ENCODE assay signal across 8 mouse cellular contexts in the genomic region with DNA sequence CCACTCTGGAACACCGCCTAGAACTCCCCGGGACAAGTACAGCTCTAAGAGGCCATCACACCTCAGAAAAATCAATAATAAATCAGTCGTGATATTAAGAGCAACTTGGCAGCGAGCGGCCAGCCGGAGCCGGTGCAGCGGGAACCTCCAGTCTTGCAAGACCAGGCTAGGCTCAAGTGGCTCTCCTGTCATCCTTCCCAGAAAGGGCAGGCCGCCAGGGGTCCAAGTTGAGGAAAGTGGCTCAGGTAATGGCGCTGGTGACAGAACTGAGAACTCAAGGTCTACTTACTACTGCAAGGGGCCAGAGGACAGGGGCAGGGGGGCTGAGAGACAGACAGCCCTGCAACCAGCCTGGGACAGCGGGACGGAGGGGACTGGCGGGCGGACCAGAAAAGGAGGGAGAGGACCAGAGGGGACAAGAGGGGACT. TPM values are rescaled to one million over a fixed set of nuclear protein-coding genes. Genes with fewer than 3 reads are reported as not detected.
DNase-seq lines count a peak whose midpoint lies in the region; ATAC-seq and TF ChIP-seq lines count a peak whose summit lies in the region.

No protein-coding gene starts in this region.

- no peak for TF ChIP-seq POLR2A in ES-Bruce4 (IDR thresholded peaks at IDR 0.05; ENCODE audit: insufficient read depth, low read length)

- ATAC-seq in embryonic facial prominence, embryonic 11.5 days (replicated peaks; ENCODE audit: insufficient number of reproducible peaks, low FRiP score, low TSS enrichment, low read depth) = peak; percentile 41; the same call in 1 of the 2 replicates
- no peak for ATAC-seq in heart, postnatal 0 days (ENCODE audit: insufficient read depth, low read depth)
- peak; percentile 18; the same call in 1 of the 2 replicates for ATAC-seq in stomach, embryonic 16.5 days (ENCODE audit: insufficient read depth, low FRiP score)

- DNase-seq in adrenal gland, postnatal 10 days = peak; percentile 71
- peak; percentile 36 for DNase-seq in embryonic facial prominence, embryonic 11.5 days (ENCODE audit: low spot score)
- peak; percentile 21 for DNase-seq in heart, postnatal 0 days (ENCODE audit: low spot score)
- peak; percentile 35 to 65 for DNase-seq in kidney, postnatal 36 days
- DNase-seq in c-Kit-positive CD71-positive TER-119-positive erythroid progenitor cells, embryonic 14.5 days (ENCODE audit: low spot score) = no peak

- H3K4me2 ChIP-seq in embryonic facial prominence, embryonic 11.5 days (ENCODE audit: low read depth, low read length) = peak overlapping the region; percentile 72
- peak overlapping the region; percentile 67 for H3K4me2 ChIP-seq in heart, postnatal 0 days (ENCODE audit: low read depth, low read length)
- H3K4me2 ChIP-seq in stomach, embryonic 16.5 days (ENCODE audit: low read depth, low read length) = peak overlapping the region; percentile 76

- no peaks in the 10 kb centered on the region for H3K4me1 ChIP-seq in ES-Bruce4 (ENCODE audit: control insufficient read depth, insufficient read depth, low read length)
- H3K4me1 ChIP-seq in embryonic facial prominence, embryonic 11.5 days (ENCODE audit: control insufficient read depth, insufficient read depth, low read length) = peaks cover 3% of the 10 kb centered on the region; the same call in 1 of the 2 replicates
- peaks cover 27% of the 10 kb centered on the region for H3K4me1 ChIP-seq in heart, postnatal 0 days (ENCODE audit: control insufficient read depth, insufficient read depth)
- peaks cover 12% of the 10 kb centered on the region for H3K4me1 ChIP-seq in stomach, embryonic 16.5 days (ENCODE audit: control insufficient read depth, insufficient read depth, low read length)

- H3K9me3 ChIP-seq in ES-Bruce4 (replicated peaks; ENCODE audit: control insufficient read depth, insufficient read depth, low read length, poor library complexity, severe bottlenecking) = no peaks in the 10 kb centered on the region
- H3K9me3 ChIP-seq in embryonic facial prominence, embryonic 11.5 days (replicated peaks; ENCODE audit: control insufficient read depth, low read length) = no peaks in the 10 kb centered on the region
- H3K9me3 ChIP-seq in heart, postnatal 0 days (replicated peaks; ENCODE audit: control insufficient read depth, low read length) = no peaks in the 10 kb centered on the region
- H3K9me3 ChIP-seq in stomach, embryonic 16.5 days (replicated peaks; ENCODE audit: control insufficient read depth, low read length) = no peaks in the 10 kb centered on the region

- TF ChIP-seq EP300 in ES-Bruce4 (IDR thresholded peaks at IDR 0.05; ENCODE audit: insufficient read depth, low read depth, low read length) = no peak
- TF ChIP-seq EP300 in heart, postnatal 0 days (IDR thresholded peaks at IDR 0.05; ENCODE audit: low read depth) = no peak

- TF ChIP-seq CTCF in ES-Bruce4 (IDR thresholded peaks at IDR 0.05; ENCODE audit: low read depth, low read length) = no peak
- no peak for TF ChIP-seq CTCF in heart, postnatal 0 days (IDR thresholded peaks at IDR 0.05; ENCODE audit: low read depth)

- WGBS in embryonic facial prominence, embryonic 11.5 days = 6% methylated on average over 14 of the region's 14 CpGs
- WGBS in heart, postnatal 0 days = 1% methylated on average over 13 of the region's 14 CpGs
- 9% methylated on average over 14 of the region's 14 CpGs for WGBS in macrophage (ENCODE audit: missing documents)
- WGBS in stomach, embryonic 16.5 days = under 1% methylated on average over 14 of the region's 14 CpGs

- peaks cover 13% of the 10 kb centered on the region; the same call in 1 of the 2 replicates for H3K79me2 ChIP-seq in macrophage (ENCODE audit: inconsistent target)

- no peaks in the 10 kb centered on the region for H3K27me3 ChIP-seq in ES-Bruce4 (ENCODE audit: control insufficient read depth, insufficient read depth, low read length, poor library complexity, severe bottlenecking)
- no peaks in the 10 kb centered on the region; the same call in 1 of the 2 replicates for H3K27me3 ChIP-seq in embryonic facial prominence, embryonic 11.5 days (ENCODE audit: control insufficient read depth, insufficient read depth, low read length)
- no peaks in the 10 kb centered on the region for H3K27me3 ChIP-seq in heart, postnatal 0 days (ENCODE audit: control insufficient read depth, insufficient read depth, low read length)
- H3K27me3 ChIP-seq in stomach, embryonic 16.5 days (ENCODE audit: control insufficient read depth, insufficient read depth, low read length) = no peaks in the 10 kb centered on the region

- H3K9ac ChIP-seq in ES-Bruce4 (ENCODE audit: low read depth, poor library complexity, severe bottlenecking) = peak overlapping the region; percentile 56
- peak overlapping the region; percentile 74 for H3K9ac ChIP-seq in embryonic facial prominence, embryonic 11.5 days (replicated peaks; ENCODE audit: low read length)
- H3K9ac ChIP-seq in heart, postnatal 0 days (replicated peaks; ENCODE audit: low read depth, low read length) = peak overlapping the region; percentile 72
- peak overlapping the region; percentile 75 for H3K9ac ChIP-seq in stomach, embryonic 16.5 days (ENCODE audit: low read length)

- H3K36me3 ChIP-seq in ES-Bruce4 (ENCODE audit: control insufficient read depth, insufficient read depth, low read length, poor library complexity, severe bottlenecking) (no peaks in the 10 kb centered on the region), macrophage (ENCODE audit: inconsistent target) (no peaks in the 10 kb centered on the region)
- H3K36me3 ChIP-seq in embryonic facial prominence, embryonic 11.5 days (replicated peaks; ENCODE audit: control insufficient read depth, insufficient read depth, low read depth, low read length) = no peaks in the 10 kb centered on the region
- no peaks in the 10 kb centered on the region; the same call in 1 of the 2 replicates for H3K36me3 ChIP-seq in heart, postnatal 0 days (replicated peaks; ENCODE audit: control insufficient read depth, insufficient read depth, low read length)
- H3K36me3 ChIP-seq in stomach, embryonic 16.5 days (ENCODE audit: control insufficient read depth, insufficient read depth, low read length) = no peaks in the 10 kb centered on the region

- H3K4me3 ChIP-seq in ES-Bruce4 (ENCODE audit: low read depth, low read length) (peak overlapping the region; percentile 66), macrophage (ENCODE audit: inconsistent target) (peak overlapping the region; percentile 32)
- H3K4me3 ChIP-seq in embryonic facial prominence, embryonic 11.5 days (ENCODE audit: low read depth, low read length) = peak overlapping the region; percentile 61
- H3K4me3 ChIP-seq in heart, postnatal 0 days (ENCODE audit: low read depth, low read length) = peak overlapping the region; percentile 71
- peak overlapping the region; percentile 69 for H3K4me3 ChIP-seq in stomach, embryonic 16.5 days (replicated peaks; ENCODE audit: low read length)

- H3K27ac ChIP-seq in ES-Bruce4 (ENCODE audit: insufficient read depth, low read length) = no peak overlapping the region
- no peak overlapping the region for H3K27ac ChIP-seq in embryonic facial prominence, embryonic 11.5 days (replicated peaks; ENCODE audit: low read depth, low read length)
- peak overlapping the region; percentile 85 for H3K27ac ChIP-seq in heart, postnatal 0 days (ENCODE audit: low read depth)
- H3K27ac ChIP-seq in macrophage = no peak overlapping the region
- H3K27ac ChIP-seq in stomach, embryonic 16.5 days (ENCODE audit: low read length) = 0 out of 2 replicates have a peak overlapping the region, but pooled peaks have one; percentile 52

RNA-seq across cellular contexts. Expression of a gene that starts 0.8 kb away (rescaled TPM):
- 5.1 and 5.3 TPM in 2 replicates for polyA plus RNA-seq in ES-Bruce4 (2011; ENCODE audit: insufficient read depth, insufficient read length, low read depth, missing spikeins)
- total RNA-seq in adrenal gland, postnatal 10 days (2021) = 10 to 100 TPM; 30.9 to 45.9 TPM
- 2.7 and 5.0 TPM in 2 replicates for polyA plus RNA-seq in embryonic facial prominence, embryonic 11.5 days (2014; fragmentation: Nextera tagmentation; extraction: Ambion mirVana)
- total RNA-seq in heart, postnatal 0 days (2014; rRNA removed; ENCODE audit: low replicate concordance) = 33.8 and 41.8 TPM in 2 replicates
- 12.2 and 12.3 TPM in 2 replicates for polyA plus RNA-seq in heart, postnatal 0 days (2015; fragmentation: Nextera tagmentation; extraction: Ambion mirVana)
- total RNA-seq in macrophage (2018; cell fraction: chromatin; rRNA removed) = 100 to 1,000 TPM in 9 of 26 experiments, 10 to 100 TPM in 17; 37.7 to 150 (median 89.0) TPM
- total RNA-seq in macrophage (2018; cell fraction: cytosol; rRNA removed) = 10 to 100 TPM in 1 of 26 experiments, 1 to 10 TPM in 25; 3.2 to 10.5 (median 5.4) TPM
- 100 to 1,000 TPM in 1 of 26 experiments, 10 to 100 TPM in 25; 20.0 to 177 (median 40.1) TPM for total RNA-seq in macrophage (2018; cell fraction: nucleus; rRNA removed)
- 2.0 to 8.0 TPM (median 3.6 TPM) in 3 replicates for polyA plus RNA-seq in macrophage (2018)
- polyA plus RNA-seq in stomach, embryonic 16.5 days (2015; fragmentation: Nextera tagmentation; extraction: Ambion mirVana) = 14.9 and 15.8 TPM in 2 replicates

RNA-seq across cellular contexts. Expression of a gene that starts 55.1 kb away (rescaled TPM):
- not detected in 2 replicates for polyA plus RNA-seq in ES-Bruce4 (2011; ENCODE audit: insufficient read depth, insufficient read length, low read depth, missing spikeins)
- total RNA-seq in adrenal gland, postnatal 10 days (2021) = not detected
- polyA plus RNA-seq in embryonic facial prominence, embryonic 11.5 days (2014; fragmentation: Nextera tagmentation; extraction: Ambion mirVana) = not detected in 2 replicates
- total RNA-seq in heart, postnatal 0 days (2014; rRNA removed; ENCODE audit: low replicate concordance) = not detected in 2 replicates
- not detected in 2 replicates for polyA plus RNA-seq in heart, postnatal 0 days (2015; fragmentation: Nextera tagmentation; extraction: Ambion mirVana)
- total RNA-seq in macrophage (2018; cell fraction: chromatin; rRNA removed) = not detected
- not detected for total RNA-seq in macrophage (2018; cell fraction: cytosol; rRNA removed)
- not detected for total RNA-seq in macrophage (2018; cell fraction: nucleus; rRNA removed)
- not detected in 3 replicates for polyA plus RNA-seq in macrophage (2018)
- not detected in 2 replicates for polyA plus RNA-seq in stomach, embryonic 16.5 days (2015; fragmentation: Nextera tagmentation; extraction: Ambion mirVana)

Comparison
In these comparisons a context has a peak if more than half of its experiments do, and no peak if none do; other contexts are left out.
1. H3K27ac ChIP-seq: peak in heart, postnatal 0 days (single experiment) and stomach, embryonic 16.5 days (single experiment); none in ES-Bruce4 (single experiment), embryonic facial prominence, embryonic 11.5 days (single experiment) and macrophage (single experiment).
2. Peak in every context shown above with its lines, with median percentiles within 50 percentile points of each other: H3K4me3 ChIP-seq, H3K9ac ChIP-seq and H3K4me2 ChIP-seq.